Mouse (Mus musculus) liver, adult 2 months (tissue): ENCODE measurements around the gene Gas2l3. TPM values are rescaled to one million over a fixed set of nuclear protein-coding genes. Genes with fewer than 3 reads are reported as not detected.

Experiments
- DNase-seq: peaks from one replicate; pipeline ENCODE4 v3.0.0-alpha.2; 2011; ENCODE audit warnings: low read depth, low spot score; ENCODE audit errors: extremely low read depth
- H3K27ac ChIP-seq: fragments of 200-500 bp; replicated peaks from 2 replicates; pipeline ENCODE4 v1.5.1; 2012; ENCODE audit warnings: low read depth, mild to moderate bottlenecking, control low read depth, inconsistent platforms, low read length; ENCODE audit not compliant: insufficient read depth
- H3K27me3 ChIP-seq: fragments of 200-500 bp; 2 replicates; pipeline ENCODE4 v1.6.1; 2012; ENCODE audit warnings: mild to moderate bottlenecking, moderate library complexity, low read length, inconsistent platforms; ENCODE audit not compliant: control insufficient read depth, insufficient read depth
- H3K36me3 ChIP-seq: fragments of 200-500 bp; 2 replicates; pipeline ENCODE4 v1.6.1; 2012; ENCODE audit warnings: low read length, inconsistent platforms; ENCODE audit not compliant: control insufficient read depth, insufficient read depth
- H3K4me1 ChIP-seq: fragments of 200-500 bp; 2 replicates; pipeline ENCODE4 v1.6.1; 2011; ENCODE audit warnings: low read length; ENCODE audit not compliant: control insufficient read depth, insufficient read depth
- H3K4me3 ChIP-seq: fragments of 200-500 bp; 2 replicates; pipeline ENCODE4 v1.5.1; 2011; ENCODE audit warnings: low read depth, mild to moderate bottlenecking, control low read depth, low read length, moderate library complexity; ENCODE audit not compliant: insufficient read depth
- H3K79me2 ChIP-seq: fragments of 200-500 bp; 2 replicates; pipeline ENCODE4 v1.6.1; 2012; ENCODE audit warnings: inconsistent platforms, mild to moderate bottlenecking, low read length, moderate library complexity; ENCODE audit not compliant: control insufficient read depth, insufficient read depth
- H3K9ac ChIP-seq: fragments of 200-500 bp; 2 replicates; pipeline ENCODE4 v1.6.1; 2012; ENCODE audit warnings: low read depth, mild to moderate bottlenecking, control low read depth, inconsistent platforms, low read length
- CTCF ChIP-seq: fragments of 200-500 bp; IDR thresholded peaks from 2 replicates; pipeline ENCODE4 v1.5.1; 2011; ENCODE audit warnings: low read depth, low read length, control low read depth
- POLR2A ChIP-seq: fragments of 200-500 bp; IDR thresholded peaks from 2 replicates; pipeline ENCODE4 v1.6.1; 2011; ENCODE audit warnings: low read length, control low read depth; ENCODE audit not compliant: insufficient read depth; ENCODE audit errors: extremely low read depth
- WGBS: fragments of 180-500 bp; shearing (Covaris S2); methylation state at CpG from one replicate; pipeline ENCODE4 v1.1.7; 2018; 5-methylcytosine and 5-hydroxymethylcytosine counted together
- polyA plus RNA-seq: library from polyadenylated mRNA; depleted of rRNA; stranded (reverse); fragments of >200 nt; gene quantifications from 2 replicates; pipeline ENCODE4 v1.2.3, GENCODE M21; 2012
- total RNA-seq: library from RNA; depleted of rRNA; stranded (reverse); fragments of >200 nt; gene quantifications from 2 replicates; pipeline ENCODE4 v1.2.3, GENCODE M21; 2014

Gas2l3 gene
- total and polyA plus RNA-seq, 2 experiments = 0.38 to 1.2 TPM

DNA sequence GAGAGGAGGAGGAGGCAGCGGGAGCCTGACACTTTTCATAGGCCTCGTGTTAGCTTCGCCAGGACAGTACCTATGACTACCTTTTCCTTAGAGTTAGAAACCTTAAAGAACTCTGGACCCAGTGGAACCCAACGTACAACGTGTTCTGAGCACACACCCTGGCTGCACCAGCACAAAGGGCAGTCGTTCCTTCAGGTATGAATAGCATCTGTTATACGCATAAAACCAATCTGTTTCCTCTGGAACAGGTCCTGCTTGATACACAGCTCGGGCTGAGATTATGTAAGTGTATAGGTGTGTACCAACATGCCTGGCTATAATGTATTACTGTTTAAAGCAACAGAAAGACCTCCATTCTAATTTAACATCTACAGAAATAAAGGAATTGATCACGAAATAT lies 19.6 kb downstream of the Gas2l3 start:
- no peak overlapping the region for H3K4me3 ChIP-seq
- no peaks in the 10 kb centered on the region for H3K4me1 ChIP-seq
- DNase-seq = no peak
- H3K27ac ChIP-seq = no peak overlapping the region
- H3K9ac ChIP-seq = no peak overlapping the region
- H3K36me3 ChIP-seq = peaks cover 14% of the 10 kb centered on the region
- WGBS = 93% methylated on average over 9 of the region's 9 CpGs
- TF ChIP-seq POLR2A (no peak), CTCF (no peak)
- no peaks in the 10 kb centered on the region for H3K27me3 ChIP-seq
- no peaks in the 10 kb centered on the region for H3K79me2 ChIP-seq

GRCm38 (mm10) chr10:89423164-89423778 lies 20.5 kb downstream of the Gas2l3 start:
- H3K27ac ChIP-seq = no peak overlapping the region
- H3K4me3 ChIP-seq = no peak overlapping the region
- no peaks in the 10 kb centered on the region for H3K79me2 ChIP-seq
- no peaks in the 10 kb centered on the region for H3K4me1 ChIP-seq
- DNase-seq = no peak
- TF ChIP-seq CTCF (no peak), POLR2A (no peak)
- no peak overlapping the region for H3K9ac ChIP-seq
- H3K27me3 ChIP-seq = no peaks in the 10 kb centered on the region
- H3K36me3 ChIP-seq = peaks cover 13% of the 10 kb centered on the region
- 98% methylated on average over 9 of the region's 9 CpGs for WGBS

GRCm38 (mm10) chr10:89422504-89423158 lies 21.1 kb downstream of the Gas2l3 start:
- H3K36me3 ChIP-seq = peaks cover 12% of the 10 kb centered on the region
- no peak overlapping the region for H3K9ac ChIP-seq
- no peak overlapping the region for H3K27ac ChIP-seq
- no peaks in the 10 kb centered on the region for H3K27me3 ChIP-seq
- no peaks in the 10 kb centered on the region for H3K4me1 ChIP-seq
- no peak for DNase-seq
- WGBS = 90% methylated on average over 8 of the region's 8 CpGs
- no peak for TF ChIP-seq CTCF
- no peak for TF ChIP-seq POLR2A
- H3K4me3 ChIP-seq = no peak overlapping the region
- no peaks in the 10 kb centered on the region for H3K79me2 ChIP-seq

- TF ChIP-seq CTCF = no peak
- no peak for TF ChIP-seq POLR2A
- Histone ChIP-seq H3K4me3 (no peak overlapping the region), H3K27me3 (no peaks in the 10 kb centered on the region), H3K4me1 (no peaks in the 10 kb centered on the region), H3K9ac (no peak overlapping the region), H3K79me2 (no peaks in the 10 kb centered on the region), H3K27ac (no peak overlapping the region), H3K36me3 (peaks cover 12% of the 10 kb centered on the region)
- WGBS = 33% methylated on average over 2 of the region's 2 CpGs
- peak; percentile 71 for DNase-seq
These were observed 25.8 kb downstream of the Gas2l3 start for GRCm38 (mm10) chr10:89417966-89418365.

- no peaks in the 10 kb centered on the region for H3K79me2 ChIP-seq
- no peaks in the 10 kb centered on the region for H3K4me1 ChIP-seq
- no peak for DNase-seq
- H3K4me3 ChIP-seq = no peak overlapping the region
- no peak overlapping the region for H3K9ac ChIP-seq
- TF ChIP-seq CTCF (no peak), POLR2A (no peak)
- no peaks in the 10 kb centered on the region for H3K27me3 ChIP-seq
- H3K27ac ChIP-seq = no peak overlapping the region
- 86% methylated on average over 3 of the region's 3 CpGs for WGBS
- peaks cover 10% of the 10 kb centered on the region for H3K36me3 ChIP-seq
These were observed 28.3 kb downstream of the Gas2l3 start for GRCm38 (mm10) chr10:89415478-89415877.

DNA sequence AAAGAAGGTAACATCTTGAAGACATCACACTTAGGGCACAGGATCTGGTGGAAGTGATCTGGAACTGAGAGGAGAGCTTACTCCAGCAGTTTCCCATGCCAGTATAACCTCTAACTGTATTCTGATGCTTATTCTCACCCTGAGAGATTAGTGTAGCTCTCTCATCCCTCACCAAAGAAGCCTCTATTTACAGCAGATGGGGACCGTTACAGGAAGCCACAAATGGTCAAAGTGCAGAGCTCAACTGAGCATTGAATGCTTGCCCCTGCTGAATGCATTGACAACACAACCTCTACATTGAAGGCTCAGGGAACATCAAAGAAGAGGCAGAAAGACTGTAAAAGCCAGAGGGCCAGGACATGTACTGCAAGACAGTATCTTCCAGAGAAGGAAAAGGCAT lies 36.2 kb downstream of the Gas2l3 start:
- no peak for DNase-seq
- no peaks in the 10 kb centered on the region for H3K4me1 ChIP-seq
- H3K9ac ChIP-seq = no peak overlapping the region
- 0 out of 2 replicates have a peak, but pooled peaks cover 1% of the 10 kb centered on the region for H3K36me3 ChIP-seq
- H3K79me2 ChIP-seq = no peaks in the 10 kb centered on the region
- H3K27ac ChIP-seq = no peak overlapping the region
- H3K27me3 ChIP-seq = no peaks in the 10 kb centered on the region
- TF ChIP-seq POLR2A (no peak), CTCF (no peak)
- no peak overlapping the region for H3K4me3 ChIP-seq
- 62% methylated on average over 1 of the region's 1 CpGs for WGBS
